Mouse (Mus musculus): ENCODE results near the gene Slc35b2.

DNA sequence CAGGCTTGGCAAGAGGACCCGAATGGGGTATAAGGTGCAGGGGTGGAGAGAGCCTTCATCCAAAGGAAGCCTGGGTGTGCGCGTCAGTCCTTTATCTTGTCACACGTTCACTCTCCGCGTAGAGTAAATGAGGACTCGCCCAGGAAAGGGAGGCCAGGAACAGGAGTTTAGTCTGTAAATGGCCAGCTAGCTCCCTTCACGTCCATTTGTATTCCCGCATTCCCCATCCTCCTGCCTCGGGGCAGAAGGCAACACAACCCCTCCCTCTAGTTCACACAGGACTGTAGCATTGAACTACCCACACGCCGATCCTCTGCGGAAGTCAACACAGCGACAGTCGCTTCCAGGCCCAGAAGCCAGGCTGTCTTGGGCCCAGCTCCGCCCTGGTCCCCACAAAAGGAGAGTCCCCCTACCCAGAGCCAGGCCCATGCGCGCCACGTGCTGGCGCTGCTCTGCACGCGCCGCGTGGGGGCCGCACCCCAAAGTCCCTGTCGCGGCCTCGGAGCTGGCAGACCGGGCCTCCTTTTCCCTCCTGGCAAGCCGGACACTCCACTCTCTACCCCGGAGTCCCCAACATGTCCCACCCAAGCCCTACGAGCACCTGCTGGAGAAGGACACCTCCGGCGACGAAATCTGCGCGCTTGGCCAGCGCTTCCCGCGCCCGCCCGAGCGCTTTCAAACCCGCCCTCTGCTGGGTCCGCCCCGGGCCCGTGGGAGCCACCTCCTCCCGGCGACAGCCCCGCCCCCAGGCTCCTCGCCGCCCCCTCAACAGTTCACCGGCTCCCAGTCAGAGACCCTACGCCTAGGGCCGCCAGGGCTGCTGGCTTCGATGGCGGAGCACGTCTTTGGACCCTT lies 31.4 kb downstream of the Slc35b2 start:
- TF ChIP-seq CTCF (IDR thresholded peaks at IDR 0.05; ENCODE audit: low read depth, low read length) (no peak), POLR2A (IDR thresholded peaks at IDR 0.05; ENCODE audit: borderline replicate concordance, low read depth, low read length) (peak; percentile 66; the same call in 1 of the 2 replicates)

All from bone marrow macrophage, adult 2 months (primary cell).